Mouse (Mus musculus) heart, adult 2 months (tissue): Measurements from ENCODE around the gene Ms4a14. TPM values are rescaled to one million over a fixed set of nuclear protein-coding genes. Genes with fewer than 3 reads are reported as not detected.
"Not testable (repeated sequence)": the region's sequence is repeated elsewhere in the genome, so short reads cannot be mapped to it uniquely, and the experiment has no call there.

ENCODE experiments used
- DNase-seq, 2 experiments: peaks; one replicate each; pipeline ENCODE4 v3.0.0; 2021
- H3K27ac ChIP-seq: fragments of 200-600 bp; 2 replicates; pipeline ENCODE4 v1.8.1; 2022
- H3K27me3 ChIP-seq: fragments of 200-500 bp; 2 replicates; pipeline ENCODE4 v1.6.1; 2012; ENCODE audit warnings: mild to moderate bottlenecking, low read length, inconsistent platforms, mixed read lengths; ENCODE audit not compliant: control insufficient read depth, insufficient read depth
- H3K36me3 ChIP-seq: fragments of 200-500 bp; 2 replicates; pipeline ENCODE4 v1.6.1; 2012; ENCODE audit warnings: low read length, inconsistent platforms; ENCODE audit not compliant: control insufficient read depth, insufficient read depth
- H3K4me1 ChIP-seq: fragments of 200-500 bp; 2 replicates; pipeline ENCODE4 v1.6.1; 2011; ENCODE audit warnings: low read length; ENCODE audit not compliant: control insufficient read depth, insufficient read depth
- H3K4me3 ChIP-seq: fragments of 200-600 bp; 2 replicates; pipeline ENCODE4 v1.8.1; 2022
- H3K79me2 ChIP-seq: fragments of 200-500 bp; replicated peaks from 2 replicates; pipeline ENCODE4 v1.6.1; 2012; ENCODE audit warnings: mild to moderate bottlenecking, inconsistent platforms, low read length, moderate library complexity, mixed read lengths; ENCODE audit not compliant: control insufficient read depth, insufficient read depth
- H3K9ac ChIP-seq: fragments of 200-500 bp; 2 replicates; pipeline ENCODE4 v1.6.1; 2012; ENCODE audit warnings: low read depth, mild to moderate bottlenecking, control low read depth, inconsistent platforms, low read length, mixed read lengths
- CTCF ChIP-seq: fragments of 200-600 bp; IDR thresholded peaks from 2 replicates; pipeline ENCODE4 v1.8.1; 2022; ENCODE audit warnings: antibody characterized with exemption, mild to moderate bottlenecking, moderate library complexity
- EP300 ChIP-seq: fragments of 200-500 bp; IDR thresholded peaks from 2 replicates; pipeline ENCODE4 v1.6.1; 2011; ENCODE audit warnings: low read depth, low read length, control low read depth; ENCODE audit not compliant: insufficient read depth
- POLR2A ChIP-seq: fragments of 200-500 bp; IDR thresholded peaks from 2 replicates; pipeline ENCODE4 v1.6.1; 2011; ENCODE audit warnings: mild to moderate bottlenecking, low read depth, low read length, control low read depth; ENCODE audit not compliant: insufficient read depth
- WGBS: fragments of 180-500 bp; shearing (Covaris S2); methylation state at CpG from one replicate; pipeline ENCODE4 v1.1.7; 2018; 5-methylcytosine and 5-hydroxymethylcytosine counted together
- intact Hi-C: fragments of 180-260 bp; cut with DNase I; formaldehyde crosslinking; loops from one replicate; pipeline ENCODE4 v1.15.1; 2025
- polyA plus RNA-seq: library from polyadenylated mRNA; depleted of rRNA; stranded (reverse); fragments of >200 nt; gene quantifications from 2 replicates; pipeline ENCODE4 v1.2.3, GENCODE M21; 2012
- total RNA-seq, 2 experiments: library from RNA; stranded (reverse); gene quantifications; 2 replicates each; pipeline ENCODE4 v1.2.3; 2021

The Ms4a14 gene
- total and polyA plus RNA-seq, 3 experiments, result 0.25 TPM; not detected in 2

DNA sequence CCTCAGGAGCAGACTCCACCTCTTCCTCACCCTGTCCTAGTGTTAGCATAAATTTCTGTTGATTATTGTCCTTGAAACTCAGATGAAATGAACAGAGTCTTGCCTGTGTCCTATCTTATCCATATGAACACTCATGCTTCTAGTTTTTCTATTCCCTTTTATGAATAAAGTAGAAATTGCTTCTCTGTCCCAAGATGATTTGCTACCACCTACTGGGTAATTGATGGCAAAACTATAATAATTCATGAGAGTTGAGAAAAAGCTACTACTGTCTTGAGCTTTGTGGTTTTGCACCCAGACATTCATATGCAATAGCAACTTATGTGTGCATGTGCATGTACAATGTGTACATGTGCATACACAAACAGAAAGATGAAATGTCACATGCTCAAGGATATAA, 29.7 kb upstream of the Ms4a14 start:
- Histone ChIP-seq H3K36me3 (no peaks in the 10 kb centered on the region), H3K27me3 (no peaks in the 10 kb centered on the region), H3K9ac (no peak overlapping the region), H3K4me1 (no peaks in the 10 kb centered on the region), H3K79me2 (no peaks in the 10 kb centered on the region), H3K27ac (no peak overlapping the region), H3K4me3 (no peak overlapping the region)
- TF ChIP-seq CTCF (0 out of 2 replicates have a peak, but pooled peaks have one; percentile 2), EP300 (no peak), POLR2A (no peak)
- no peak for DNase-seq
- intact Hi-C loops, result no loop called here

DNA sequence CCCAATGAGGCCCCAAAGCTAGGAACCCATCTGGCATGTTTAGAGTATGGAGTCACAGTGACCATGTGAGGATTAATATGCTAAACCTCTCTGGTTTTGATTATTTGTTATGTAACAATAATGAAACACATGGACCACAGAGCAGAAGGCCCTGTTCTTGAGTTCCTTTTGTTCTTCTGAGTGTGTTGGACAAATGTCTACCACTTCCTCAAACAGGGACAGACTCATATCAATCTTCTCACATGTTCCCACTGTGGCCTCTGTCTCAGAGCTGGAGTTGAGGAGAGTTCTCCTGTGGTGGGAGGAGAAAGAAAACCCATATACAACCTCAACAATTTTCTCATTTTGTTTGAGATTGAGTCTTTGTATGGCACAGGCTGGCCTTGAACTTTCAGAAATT, 28.9 kb upstream of the Ms4a14 start:
- H3K79me2 ChIP-seq, result no peaks in the 10 kb centered on the region
- TF ChIP-seq CTCF, result no peak
- TF ChIP-seq POLR2A, result no peak
- TF ChIP-seq EP300, result no peak
- H3K27ac ChIP-seq, result no peak overlapping the region
- DNase-seq, result no peak
- no peaks in the 10 kb centered on the region for H3K36me3 ChIP-seq
- no peaks in the 10 kb centered on the region for H3K4me1 ChIP-seq
- no peak overlapping the region for H3K9ac ChIP-seq
- H3K27me3 ChIP-seq, result no peaks in the 10 kb centered on the region
- no peak overlapping the region for H3K4me3 ChIP-seq
- intact Hi-C loops, result no loop called here

- Histone ChIP-seq H3K4me1 (no peaks in the 10 kb centered on the region), H3K36me3 (no peaks in the 10 kb centered on the region), H3K79me2 (no peaks in the 10 kb centered on the region), H3K9ac (no peak within 1 kb of the TSS), H3K4me3 (no peak within 1 kb of the TSS), H3K27me3 (no peaks in the 10 kb centered on the region), H3K27ac (no peak within 1 kb of the TSS)
- DNase-seq, result no peak
- TF ChIP-seq EP300 (no peak), CTCF (no peak), POLR2A (no peak)
- intact Hi-C loops, result no loop called here
- WGBS, result 62% methylated on average over 6 of the region's 6 CpGs
Measured at GRCm38 (mm10) chr19:11335932-11336331, 21.7 kb upstream of the Ms4a14 start, which contains the start of gene Ms4a7. Ms4a7 (minus strand) TSS chr19:11336146.

DNA sequence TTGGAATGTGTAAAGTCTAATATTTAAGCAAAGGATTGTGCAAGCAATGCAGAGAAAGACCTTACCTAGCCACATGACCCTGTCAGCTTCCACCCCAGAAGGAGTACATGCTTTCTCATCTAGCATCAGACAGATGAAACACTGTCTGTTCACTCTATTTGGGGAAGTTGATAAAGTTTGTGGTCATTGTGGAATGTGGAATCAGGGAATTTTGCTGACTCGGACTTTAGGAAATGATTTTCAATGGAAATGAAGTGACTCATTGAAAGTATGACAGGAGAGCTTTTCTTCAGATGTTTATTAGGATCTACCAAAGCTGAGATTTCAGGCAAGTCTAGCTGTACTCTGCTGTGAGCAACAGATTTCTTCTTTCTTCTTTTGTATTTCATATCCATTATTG, 6.9 kb upstream of the Ms4a14 start:
- no peaks in the 10 kb centered on the region for H3K36me3 ChIP-seq
- TF ChIP-seq EP300 (no peak), POLR2A (no peak), CTCF (no peak)

GRCm38 (mm10) chr19:11316786-11317185, 2.5 kb upstream of the Ms4a14 start:
- H3K4me1 ChIP-seq, result no peaks in the 10 kb centered on the region
- no peaks in the 10 kb centered on the region for H3K79me2 ChIP-seq
- intact Hi-C loops, result no loop called here
- H3K9ac ChIP-seq, result no peak overlapping the region
- no peak overlapping the region for H3K27ac ChIP-seq
- no peaks in the 10 kb centered on the region for H3K36me3 ChIP-seq
- DNase-seq, result no peak
- no peaks in the 10 kb centered on the region for H3K27me3 ChIP-seq
- WGBS, result 71% methylated on average over 4 of the region's 4 CpGs
- no peak overlapping the region for H3K4me3 ChIP-seq
- TF ChIP-seq EP300 (no peak), CTCF (no peak), POLR2A (no peak)

More for the DNA sequence above, 6.9 kb upstream of the Ms4a14 start:
- Histone ChIP-seq H3K9ac (no peak overlapping the region), H3K4me3 (no peak overlapping the region), H3K4me1 (no peaks in the 10 kb centered on the region), H3K79me2 (no peaks in the 10 kb centered on the region), H3K27ac (no peak overlapping the region), H3K27me3 (no peaks in the 10 kb centered on the region)
- no peak for DNase-seq
- intact Hi-C loops, result no loop called here
- 59% methylated on average over 1 of the region's 1 CpGs for WGBS

DNA sequence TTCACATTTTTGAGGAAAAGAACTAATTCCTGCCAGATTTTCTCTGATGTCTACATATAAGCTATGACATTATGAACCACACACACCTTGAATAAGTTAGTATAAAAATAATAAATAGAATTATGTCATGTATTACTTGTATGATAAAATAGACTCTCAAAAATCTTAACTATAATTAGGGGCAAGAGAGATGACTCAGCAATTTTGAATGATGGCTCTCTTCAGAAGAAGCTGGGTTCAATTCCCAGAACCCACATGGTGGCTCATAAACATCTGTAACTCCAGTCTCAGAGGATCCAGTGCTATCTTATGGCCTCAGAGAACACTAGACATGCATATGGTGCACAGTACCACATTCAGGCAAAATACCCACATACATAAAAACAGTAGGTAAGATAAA, 5.4 kb downstream of the Ms4a14 start:
- TF ChIP-seq EP300 (no peak), POLR2A (no peak), CTCF (no peak)
- H3K36me3 ChIP-seq, result no peaks in the 10 kb centered on the region
- no peak overlapping the region for H3K9ac ChIP-seq
- no peak for DNase-seq
- H3K27ac ChIP-seq, result no peak overlapping the region
- no peaks in the 10 kb centered on the region for H3K79me2 ChIP-seq
- no peaks in the 10 kb centered on the region for H3K27me3 ChIP-seq
- H3K4me3 ChIP-seq, result no peak overlapping the region
- intact Hi-C loops, result no loop called here
- no peaks in the 10 kb centered on the region for H3K4me1 ChIP-seq

- H3K4me1 ChIP-seq, H3K27ac ChIP-seq, intact Hi-C loops, H3K4me3 ChIP-seq, H3K79me2 ChIP-seq, DNase-seq, H3K36me3 ChIP-seq, H3K9ac ChIP-seq, H3K27me3 ChIP-seq: not testable (repeated sequence)
- WGBS, result 44% methylated on average over 4 of the region's 4 CpGs
Measured at GRCm38 (mm10) chr19:11299529-11299928, 14.7 kb downstream of the Ms4a14 start.
